Mouse (Mus musculus) testis, adult 2 months (tissue): ENCODE data around the gene Gm20388.

ENCODE experiments used
- CTCF ChIP-seq: fragments of 200-500 bp; IDR thresholded peaks from 2 replicates; pipeline ENCODE4 v1.5.1; 2012; ENCODE audit warnings: low read depth, mild to moderate bottlenecking, inconsistent platforms, low read length, moderate library complexity; ENCODE audit not compliant: control insufficient read depth, insufficient read depth, insufficient replicate concordance
- POLR2A ChIP-seq: fragments of 200-500 bp; IDR thresholded peaks from 2 replicates; pipeline ENCODE4 v1.6.1; 2012; ENCODE audit warnings: low read depth, mild to moderate bottlenecking, inconsistent platforms, low read length, moderate library complexity; ENCODE audit not compliant: control insufficient read depth

DNA sequence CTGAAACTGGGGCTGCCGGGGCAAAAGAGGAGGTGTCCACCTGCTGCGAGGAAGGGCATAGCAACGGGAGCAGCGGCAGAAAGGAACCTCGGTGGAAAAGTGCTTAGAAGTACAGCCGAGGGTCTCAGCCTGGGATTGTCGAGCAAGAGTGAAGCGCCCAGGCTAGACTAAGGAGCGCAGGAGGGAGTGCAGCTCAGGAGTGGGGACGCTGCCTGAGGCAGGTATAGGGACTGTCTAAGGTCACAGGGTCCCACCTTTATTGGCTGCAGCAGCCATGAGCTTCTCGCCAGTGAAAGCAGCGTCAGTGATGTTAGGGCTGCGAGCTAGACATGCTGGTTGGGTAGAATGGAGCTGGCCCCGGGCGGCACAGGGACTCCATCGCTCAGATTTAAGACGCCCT, 3207.1 kb downstream of the Gm20388 start:
- TF ChIP-seq POLR2A = no peak
- TF ChIP-seq CTCF = no peak
